In genomic region chr7:126198926-126199325, GRCm38 (mm10) we compare ENCODE assay signal across 8 mouse cellular contexts. TPM values are rescaled to one million over a fixed set of nuclear protein-coding genes. Genes with fewer than 3 reads are reported as not detected.
DNase-seq lines count a peak whose midpoint lies in the region; ATAC-seq and TF ChIP-seq lines count a peak whose summit lies in the region.

No protein-coding gene starts in this region.

- intact Hi-C loops in left cerebral cortex, adult 2 months (cut with DNase I) = no loop called here

- peak overlapping the region; percentile 86 for H3K4me2 ChIP-seq in embryonic facial prominence, embryonic 12.5 days (replicated peaks)
- peak overlapping the region; percentile 81 for H3K4me2 ChIP-seq in hindbrain, postnatal 0 days (ENCODE audit: low read depth, low read length)
- H3K4me2 ChIP-seq in midbrain, postnatal 0 days (ENCODE audit: low read depth, low read length, poor library complexity, severe bottlenecking) = peak overlapping the region; percentile 70

- WGBS in embryonic facial prominence, embryonic 12.5 days = 18% methylated on average over 1 of the region's 1 CpGs
- 20% methylated on average over 1 of the region's 1 CpGs for WGBS in hindbrain, postnatal 0 days
- WGBS in midbrain, postnatal 0 days = 13% methylated on average over 1 of the region's 1 CpGs

- H3K4me3 ChIP-seq in left cerebral cortex, adult 2 months = peak overlapping the region; percentile 95
- peak overlapping the region; percentile 98 for H3K4me3 ChIP-seq in embryonic facial prominence, embryonic 12.5 days
- peak overlapping the region; percentile 96 for H3K4me3 ChIP-seq in hindbrain, postnatal 0 days (ENCODE audit: low read length)
- peak overlapping the region; percentile 94 for H3K4me3 ChIP-seq in midbrain, postnatal 0 days (ENCODE audit: low read depth, low read length)

- H3K27ac ChIP-seq in left cerebral cortex, adult 2 months = no peak overlapping the region
- H3K27ac ChIP-seq in embryonic facial prominence, embryonic 12.5 days = no peak overlapping the region
- peak overlapping the region; percentile 94; the same call in 1 of the 2 replicates for H3K27ac ChIP-seq in hindbrain, postnatal 0 days
- peak overlapping the region; percentile 92; the same call in 1 of the 2 replicates for H3K27ac ChIP-seq in midbrain, postnatal 0 days (ENCODE audit: low read depth, low read length)

- no peaks in the 10 kb centered on the region for H3K9me3 ChIP-seq in embryonic facial prominence, embryonic 12.5 days
- no peaks in the 10 kb centered on the region for H3K9me3 ChIP-seq in hindbrain, postnatal 0 days (ENCODE audit: low read length)
- no peaks in the 10 kb centered on the region for H3K9me3 ChIP-seq in midbrain, postnatal 0 days (ENCODE audit: low read length)

- DNase-seq in left cerebral cortex, adult 2 months (ENCODE audit: extremely low spot score in 1 of 2, low spot score in 2 of 2) = no peak
- DNase-seq in left cerebral cortex, adult 11 months (ENCODE audit: low spot score) = no peak
- peak; percentile 10 for DNase-seq in hindbrain, postnatal 0 days (ENCODE audit: low spot score)
- DNase-seq in midbrain, postnatal 0 days (ENCODE audit: low spot score) = no peak
- DNase-seq in retina, postnatal 1 day = no peak
- no peak for DNase-seq in cerebellum, adult 9-10 months

- TF ChIP-seq CTCF in left cerebral cortex, adult 2 months (IDR thresholded peaks at IDR 0.05) = no peak
- no peak for TF ChIP-seq CTCF in hindbrain, postnatal 0 days (IDR thresholded peaks at IDR 0.05; ENCODE audit: low read depth)
- TF ChIP-seq CTCF in midbrain, postnatal 0 days (IDR thresholded peaks at IDR 0.05) = no peak

- peak overlapping the region; percentile 97 for H3K9ac ChIP-seq in embryonic facial prominence, embryonic 12.5 days
- peak overlapping the region; percentile 99 for H3K9ac ChIP-seq in hindbrain, postnatal 0 days (replicated peaks; ENCODE audit: low read length)
- H3K9ac ChIP-seq in midbrain, postnatal 0 days (replicated peaks; ENCODE audit: low read length, poor library complexity, severe bottlenecking) = peak overlapping the region; percentile 96

- H3K36me3 ChIP-seq in embryonic facial prominence, embryonic 12.5 days = no peaks in the 10 kb centered on the region
- H3K36me3 ChIP-seq in hindbrain, postnatal 0 days (ENCODE audit: insufficient read depth, low read length) = no peaks in the 10 kb centered on the region
- H3K36me3 ChIP-seq in midbrain, postnatal 0 days (ENCODE audit: insufficient read depth, low read length) = no peaks in the 10 kb centered on the region

- no peaks in the 10 kb centered on the region for H3K27me3 ChIP-seq in embryonic facial prominence, embryonic 12.5 days
- no peaks in the 10 kb centered on the region for H3K27me3 ChIP-seq in hindbrain, postnatal 0 days (ENCODE audit: insufficient read depth, low read length)
- H3K27me3 ChIP-seq in midbrain, postnatal 0 days (ENCODE audit: insufficient read depth, low read length) = no peaks in the 10 kb centered on the region

- no peak for ATAC-seq in embryonic facial prominence, embryonic 12.5 days (ENCODE audit: insufficient number of reproducible peaks, insufficient read depth, low FRiP score, low TSS enrichment)
- ATAC-seq in hindbrain, postnatal 0 days = no peak
- ATAC-seq in midbrain, postnatal 0 days (ENCODE audit: low FRiP score) = no peak
- ATAC-seq in inflammation-experienced regulatory T-cells, adult 6 months = no peak

- H3K4me1 ChIP-seq in embryonic facial prominence, embryonic 12.5 days = peaks cover 13% of the 10 kb centered on the region
- H3K4me1 ChIP-seq in hindbrain, postnatal 0 days (ENCODE audit: insufficient read depth, low read length) = no peaks in the 10 kb centered on the region
- H3K4me1 ChIP-seq in midbrain, postnatal 0 days (ENCODE audit: insufficient read depth, low read length) = peaks cover 6% of the 10 kb centered on the region; the same call in 1 of the 2 replicates

RNA-seq across cellular contexts. Expression of gene Xpo6, which starts 1.4 kb away (rescaled TPM):
- 100 to 1,000 TPM in 1 of 2 experiments, 10 to 100 TPM in 1; 92.7 to 102 TPM for total RNA-seq in left cerebral cortex, adult 2 months (2021)
- 73.1 and 78.5 TPM in 2 replicates for polyA plus RNA-seq in embryonic facial prominence, embryonic 12.5 days (2016; fragmentation: Nextera tagmentation; extraction: Ambion mirVana)
- total RNA-seq in hindbrain, postnatal 0 days (2014; rRNA removed) = 124 and 147 TPM in 2 replicates
- 41.8 and 45.4 TPM in 2 replicates for polyA plus RNA-seq in hindbrain, postnatal 0 days (2015; fragmentation: Nextera tagmentation; extraction: Ambion mirVana)
- 117 and 157 TPM in 2 replicates for total RNA-seq in midbrain, postnatal 0 days (2014; rRNA removed)
- 45.1 and 46.9 TPM in 2 replicates for polyA plus RNA-seq in midbrain, postnatal 0 days (2015; fragmentation: Nextera tagmentation; extraction: Ambion mirVana)
- 100 to 1,000 TPM in 2 of 3 experiments, 10 to 100 TPM in 1; 66.7 to 148 (median 128) TPM for polyA plus RNA-seq in inflammation-experienced regulatory T-cells, adult 6 months (2017; shearing (Covaris generic))

Comparison
In these comparisons a context has a peak if more than half of its experiments do, and no peak if none do; other contexts are left out.
1. H3K27ac ChIP-seq: peak in hindbrain, postnatal 0 days (single experiment) and midbrain, postnatal 0 days (single experiment); none in left cerebral cortex, adult 2 months (single experiment) and embryonic facial prominence, embryonic 12.5 days (single experiment).
2. Peak in every context shown above with its lines, with median percentiles within 50 percentile points of each other: H3K4me3 ChIP-seq, H3K4me2 ChIP-seq and H3K9ac ChIP-seq.